Mouse (Mus musculus): ENCODE measurements at regions not wholly inside any gene's neighbourhood (a gene's known extent, or its start where the extent isn't known, plus 50 kb on each side); places are given as distances from the start of the nearest gene placed in this dataset.

GRCm38 (mm10) chr5:85729613-85730012 lies 335.8 kb downstream of the Cenpc1 start:
- ATAC-seq (replicated peaks; ENCODE audit: poor library complexity, severe bottlenecking): no peak

GRCm38 (mm10) chr5:85707345-85707744 lies 358.0 kb downstream of the Cenpc1 start:
- ATAC-seq (replicated peaks; ENCODE audit: poor library complexity, severe bottlenecking): no peak

GRCm38 (mm10) chr5:85706598-85706997 lies 358.8 kb downstream of the Cenpc1 start:
- no peak for ATAC-seq (replicated peaks; ENCODE audit: poor library complexity, severe bottlenecking)

GRCm38 (mm10) chr5:85706084-85706483 lies 359.3 kb downstream of the Cenpc1 start:
- no peak for ATAC-seq (replicated peaks; ENCODE audit: poor library complexity, severe bottlenecking)

- ATAC-seq (replicated peaks; ENCODE audit: poor library complexity, severe bottlenecking): no peak
These were observed 387.5 kb downstream of the Cenpc1 start for GRCm38 (mm10) chr5:85677872-85678271.

GRCm38 (mm10) chr5:85671121-85671520 lies 394.3 kb downstream of the Cenpc1 start:
- ATAC-seq (replicated peaks; ENCODE audit: poor library complexity, severe bottlenecking): no peak

GRCm38 (mm10) chr5:85661487-85661886 lies 403.9 kb downstream of the Cenpc1 start:
- no peak for ATAC-seq (replicated peaks; ENCODE audit: poor library complexity, severe bottlenecking)

GRCm38 (mm10) chr5:85621078-85621477 lies 444.3 kb downstream of the Cenpc1 start:
- ATAC-seq (replicated peaks; ENCODE audit: poor library complexity, severe bottlenecking): no peak

GRCm38 (mm10) chr5:85614783-85615182 lies 450.6 kb downstream of the Cenpc1 start:
- no peak for ATAC-seq (replicated peaks; ENCODE audit: poor library complexity, severe bottlenecking)

- ATAC-seq (replicated peaks; ENCODE audit: poor library complexity, severe bottlenecking): no peak
These were observed 452.8 kb downstream of the Cenpc1 start for GRCm38 (mm10) chr5:85612606-85613005.

GRCm38 (mm10) chr5:85609104-85609503 lies 456.3 kb downstream of the Cenpc1 start:
- no peak for ATAC-seq (replicated peaks; ENCODE audit: poor library complexity, severe bottlenecking)

- ATAC-seq (replicated peaks; ENCODE audit: poor library complexity, severe bottlenecking): no peak
These were observed 467.2 kb downstream of the Cenpc1 start for GRCm38 (mm10) chr5:85598164-85598563.

GRCm38 (mm10) chr5:85595082-85595447 lies 470.3 kb downstream of the Cenpc1 start:
- ATAC-seq (replicated peaks; ENCODE audit: poor library complexity, severe bottlenecking): no peak

- ATAC-seq (replicated peaks; ENCODE audit: poor library complexity, severe bottlenecking): no peak
These were observed 470.8 kb downstream of the Cenpc1 start for GRCm38 (mm10) chr5:85594413-85595081.

GRCm38 (mm10) chr5:85592236-85592635 lies 473.1 kb downstream of the Cenpc1 start:
- no peak for ATAC-seq (replicated peaks; ENCODE audit: poor library complexity, severe bottlenecking)

GRCm38 (mm10) chr5:85586727-85587126 lies 478.7 kb downstream of the Cenpc1 start:
- no peak for ATAC-seq (replicated peaks; ENCODE audit: poor library complexity, severe bottlenecking)

GRCm38 (mm10) chr5:85572531-85572930 lies 492.9 kb downstream of the Cenpc1 start:
- ATAC-seq (replicated peaks; ENCODE audit: poor library complexity, severe bottlenecking): no peak

- no peak for ATAC-seq (replicated peaks; ENCODE audit: poor library complexity, severe bottlenecking)
These were observed 493.4 kb downstream of the Cenpc1 start for GRCm38 (mm10) chr5:85571967-85572366.

- no peak for ATAC-seq (replicated peaks; ENCODE audit: poor library complexity, severe bottlenecking)
These were observed 494.0 kb downstream of the Cenpc1 start for GRCm38 (mm10) chr5:85571381-85571780.

- no peak for ATAC-seq (replicated peaks; ENCODE audit: poor library complexity, severe bottlenecking)
These were observed 529.1 kb downstream of the Cenpc1 start for GRCm38 (mm10) chr5:85536329-85536728.

GRCm38 (mm10) chr5:85525385-85526194 lies 539.8 kb downstream of the Cenpc1 start:
- no peak for ATAC-seq (replicated peaks; ENCODE audit: poor library complexity, severe bottlenecking)

GRCm38 (mm10) chr5:85505244-85505643 lies 560.1 kb downstream of the Cenpc1 start:
- no peak for ATAC-seq (replicated peaks; ENCODE audit: poor library complexity, severe bottlenecking)

Data from granulocyte monocyte progenitor cell, adult 5-6 weeks (primary cell).